Mouse (Mus musculus) G1E (cell line): Measurements from ENCODE around the gene Agbl4.

ENCODE experiments used
- CTCF ChIP-seq: IDR thresholded peaks from 2 replicates; pipeline ENCODE4 v1.5.1; 2012; ENCODE audit warnings: low read depth, low read length, inconsistent platforms, mixed read lengths
- GATA1 ChIP-seq: IDR thresholded peaks from 2 replicates; pipeline ENCODE4 v1.6.1; 2012; ENCODE audit warnings: borderline replicate concordance, low read length, inconsistent platforms, mixed read lengths
- GATA2 ChIP-seq: IDR thresholded peaks from 2 replicates; pipeline ENCODE4 v1.6.1; 2012; ENCODE audit warnings: low read depth, low read length, inconsistent platforms, borderline replicate concordance
- POLR2AphosphoS5 ChIP-seq: IDR thresholded peaks from 2 replicates; pipeline ENCODE4 v1.6.1; 2012; ENCODE audit warnings: low read depth, low read length, inconsistent platforms; ENCODE audit not compliant: insufficient replicate concordance
- TAL1 ChIP-seq: conservative IDR thresholded peaks from 2 replicates; pipeline ENCODE4 v1.6.1; 2012; ENCODE audit warnings: low read depth, low read length, inconsistent platforms, mixed read lengths

DNA sequence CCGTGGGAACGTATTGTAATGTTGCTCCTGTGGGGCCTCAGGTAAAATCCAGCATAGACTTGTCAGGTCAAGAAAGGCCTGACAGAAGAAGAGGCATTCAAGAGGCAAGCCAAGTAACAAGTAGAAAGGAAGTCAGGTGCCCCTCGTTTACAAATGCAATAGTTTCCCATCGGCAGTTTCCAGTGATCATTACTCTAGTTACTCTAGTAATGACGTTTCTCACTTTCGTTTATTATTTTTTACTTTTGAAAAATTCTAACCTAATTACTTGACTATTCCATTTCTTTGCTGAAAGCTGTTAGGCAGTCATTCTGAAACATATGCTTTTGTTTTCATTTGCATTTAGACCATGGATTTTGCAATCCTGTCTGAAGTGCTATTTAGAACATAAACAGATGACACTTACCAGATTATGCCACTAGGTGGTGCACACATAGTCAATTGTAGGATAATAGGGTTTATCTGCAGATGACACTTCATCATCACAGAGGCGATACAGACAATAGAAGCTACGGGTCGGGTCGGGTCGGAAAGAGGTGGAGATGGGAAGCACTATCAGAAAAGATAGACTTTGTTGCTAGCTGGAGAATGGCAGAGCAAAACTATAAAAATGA lies 930.4 kb downstream of the Agbl4 start:
- TF ChIP-seq TAL1 (no peak), GATA1 (no peak), CTCF (no peak), POLR2AphosphoS5 (no peak), GATA2 (no peak)
